Mouse (Mus musculus) right cerebral cortex, postnatal 4 days (tissue): ENCODE data around the gene Zc3h12a.

Experiments
- DNase-seq: peaks from one replicate; pipeline ENCODE4 v3.0.0-alpha.2; 2022

Zc3h12a gene

DNA sequence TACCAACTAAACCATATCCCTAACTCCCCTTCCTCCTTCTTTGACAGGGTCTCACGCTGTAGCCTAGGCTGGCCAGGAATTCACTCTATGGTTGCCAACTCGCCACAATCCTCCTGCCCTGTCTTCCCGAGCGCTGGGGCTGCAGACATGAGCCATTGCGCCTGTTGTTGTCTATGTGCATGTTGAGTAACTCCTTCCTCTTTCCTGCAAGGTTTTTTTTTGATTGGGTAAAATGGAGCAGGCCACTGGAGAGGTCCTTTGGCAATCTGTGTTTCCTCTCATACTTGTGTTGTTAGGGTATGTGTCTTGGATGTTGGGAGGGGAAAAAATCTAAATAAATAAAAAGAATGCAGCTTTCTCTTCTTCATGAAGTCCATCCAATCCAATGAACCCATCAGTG is 16.6 kb upstream of the Zc3h12a start:
- no peak for DNase-seq

DNA sequence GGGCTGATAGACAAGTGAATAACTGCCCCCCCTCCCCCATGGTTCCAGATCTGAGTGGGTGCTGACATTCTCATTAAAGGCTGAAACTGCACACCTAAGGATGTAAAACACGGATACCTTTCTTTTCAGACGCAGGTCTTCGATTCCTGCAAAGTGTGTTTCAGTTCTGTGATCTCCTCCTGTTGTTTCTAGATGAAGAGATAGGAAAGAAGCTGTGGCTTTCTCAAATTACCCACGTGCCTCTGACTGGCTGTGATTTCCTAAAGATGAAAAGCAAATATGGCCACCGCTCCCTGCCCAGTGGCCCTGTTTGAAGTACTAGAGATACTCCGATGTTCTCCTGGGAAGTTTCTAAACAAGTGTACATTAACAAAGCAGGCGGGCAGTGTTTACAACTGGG is 10.7 kb upstream of the Zc3h12a start:
- DNase-seq: no peak

GRCm38 (mm10) chr4:125136303-125136888 is 8.8 kb upstream of the Zc3h12a start:
- DNase-seq: no peak

GRCm38 (mm10) chr4:125135076-125135855 is 7.6 kb upstream of the Zc3h12a start:
- DNase-seq: no peak

DNA sequence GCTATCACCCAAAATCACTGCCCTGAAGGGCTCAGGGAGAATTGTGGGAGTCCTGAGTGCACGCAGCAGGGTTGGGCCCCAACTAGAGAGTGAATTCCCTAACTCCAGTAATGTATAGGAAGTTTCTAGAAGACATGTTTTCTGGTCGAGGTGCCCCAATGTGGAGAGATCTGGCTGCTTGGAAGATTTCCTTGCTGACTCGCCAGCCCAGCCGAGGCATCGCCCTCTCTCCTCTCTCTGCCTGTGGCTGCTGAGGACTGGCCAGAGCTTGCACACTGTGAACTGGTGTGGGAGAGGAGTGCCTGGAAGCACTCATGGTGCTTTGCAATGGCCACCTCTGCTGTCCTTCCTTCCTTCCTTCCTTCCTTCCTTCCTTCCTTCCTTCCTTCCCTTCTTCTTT is 7.0 kb upstream of the Zc3h12a start:
- no peak for DNase-seq

DNA sequence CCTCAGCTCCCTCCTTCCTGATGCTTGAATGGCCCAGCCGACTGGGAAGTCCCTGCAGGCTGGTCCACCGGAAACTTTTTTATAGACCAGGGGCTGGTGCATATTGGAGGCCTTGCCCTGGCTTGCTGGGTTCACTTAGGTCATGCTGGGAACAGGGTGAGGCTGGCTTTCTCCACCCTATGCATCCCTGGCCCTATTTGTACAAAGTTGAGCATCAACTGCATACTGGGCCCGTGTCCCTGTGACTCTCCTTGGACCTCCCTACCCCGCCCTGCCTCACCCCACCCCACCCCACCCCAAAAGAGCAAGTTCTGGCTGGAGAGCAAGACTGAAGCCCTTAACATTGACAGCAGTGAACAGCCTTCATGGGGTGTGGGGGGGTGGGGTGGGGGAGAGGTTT is 6.6 kb upstream of the Zc3h12a start:
- no peak for DNase-seq

DNA sequence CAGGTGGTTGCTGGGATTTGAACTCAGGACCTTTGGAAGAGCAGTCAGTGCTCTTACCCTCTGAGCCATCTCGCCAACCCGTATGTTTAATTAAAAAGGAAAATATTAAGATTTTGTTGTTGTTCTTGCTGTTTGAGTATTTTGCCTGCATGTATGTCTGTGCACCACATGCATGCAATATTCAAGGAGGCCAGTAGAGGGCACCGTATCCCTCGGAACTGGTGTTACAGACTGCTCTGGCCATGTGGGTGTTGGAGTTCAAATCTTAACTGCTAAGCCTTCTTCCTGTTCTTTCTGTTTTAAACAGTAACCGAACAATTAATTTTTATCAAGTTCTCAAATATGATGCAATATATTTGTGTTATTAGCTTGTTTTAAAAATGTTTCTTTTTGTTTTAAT is 4.8 kb upstream of the Zc3h12a start:
- DNase-seq: peak; percentile 82

- DNase-seq: no peak
These were observed 3.9 kb upstream of the Zc3h12a start for GRCm38 (mm10) chr4:125131493-125131892.

- no peak for DNase-seq
These were observed 879 bp downstream of the Zc3h12a start for GRCm38 (mm10) chr4:125126761-125127160.

GRCm38 (mm10) chr4:125126186-125126585 is 1.5 kb downstream of the Zc3h12a start:
- no peak for DNase-seq

- DNase-seq: no peak
These were observed 2.2 kb downstream of the Zc3h12a start for GRCm38 (mm10) chr4:125125361-125125921.

GRCm38 (mm10) chr4:125124424-125125209 is 3.0 kb downstream of the Zc3h12a start:
- DNase-seq: no peak

DNA sequence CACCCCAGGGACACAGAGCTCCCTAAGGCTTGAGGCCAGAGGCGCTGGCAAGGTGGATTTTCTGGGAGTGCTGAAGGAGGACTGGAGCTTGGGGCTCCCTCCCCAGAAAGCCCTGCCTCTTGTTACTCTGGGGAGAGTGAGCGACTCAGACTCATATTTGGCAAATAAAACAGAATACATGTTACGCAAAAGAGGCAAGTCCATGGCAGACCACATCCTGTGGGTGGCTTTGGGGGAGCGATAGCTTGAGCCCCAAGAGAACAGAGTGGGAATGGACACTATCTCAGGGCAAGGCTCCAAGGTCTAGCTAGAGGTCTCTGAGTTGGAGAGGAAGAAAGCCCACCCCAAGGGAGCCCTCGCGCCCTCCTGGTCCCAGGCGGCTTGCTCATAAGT is 4.4 kb downstream of the Zc3h12a start:
- no peak for DNase-seq

- DNase-seq: no peak
These were observed 5.0 kb downstream of the Zc3h12a start for GRCm38 (mm10) chr4:125122431-125123278.

DNA sequence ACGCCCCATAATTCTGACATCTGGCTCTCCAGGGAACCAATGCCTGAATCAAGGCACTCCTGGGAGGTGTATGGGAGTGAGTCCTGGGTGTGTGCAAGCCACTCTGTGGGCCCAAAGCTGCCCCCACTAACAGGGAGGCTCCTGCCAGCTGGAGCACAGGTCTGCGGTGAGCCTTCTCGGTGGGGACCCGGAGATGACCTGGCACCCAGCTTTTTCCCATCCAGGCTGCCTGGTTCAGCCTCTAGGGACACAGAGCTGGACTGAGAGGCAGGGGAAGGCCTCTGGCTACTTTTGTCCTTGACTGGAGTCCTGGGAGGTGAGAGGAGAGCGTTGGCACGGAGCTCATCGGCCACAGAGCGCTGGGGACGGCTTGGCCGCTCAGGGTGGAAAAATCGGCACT is 7.9 kb downstream of the Zc3h12a start:
- no peak for DNase-seq

GRCm38 (mm10) chr4:125119070-125119469 is 8.6 kb downstream of the Zc3h12a start:
- DNase-seq: no peak

DNA sequence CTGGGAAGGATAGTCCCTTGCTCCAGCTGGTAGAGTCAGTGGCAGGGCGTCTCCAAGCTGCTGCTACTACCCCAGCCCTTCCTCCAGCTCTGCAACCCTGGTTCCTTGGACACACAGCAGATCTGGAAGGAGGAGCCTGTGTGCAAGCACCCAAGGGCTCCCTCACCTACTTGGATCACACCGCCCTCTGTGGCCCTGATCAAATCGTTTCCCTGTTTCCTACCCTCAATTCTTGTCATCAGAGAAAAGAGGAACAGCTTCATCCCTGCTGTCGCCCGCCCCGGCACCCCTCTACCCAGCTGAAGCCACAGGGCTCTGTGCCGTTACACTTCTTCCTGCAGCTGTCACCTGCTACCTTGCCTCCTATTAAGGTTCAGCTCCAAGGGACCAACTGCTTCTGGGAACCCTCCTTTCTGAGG is 9.7 kb downstream of the Zc3h12a start:
- no peak for DNase-seq

DNA sequence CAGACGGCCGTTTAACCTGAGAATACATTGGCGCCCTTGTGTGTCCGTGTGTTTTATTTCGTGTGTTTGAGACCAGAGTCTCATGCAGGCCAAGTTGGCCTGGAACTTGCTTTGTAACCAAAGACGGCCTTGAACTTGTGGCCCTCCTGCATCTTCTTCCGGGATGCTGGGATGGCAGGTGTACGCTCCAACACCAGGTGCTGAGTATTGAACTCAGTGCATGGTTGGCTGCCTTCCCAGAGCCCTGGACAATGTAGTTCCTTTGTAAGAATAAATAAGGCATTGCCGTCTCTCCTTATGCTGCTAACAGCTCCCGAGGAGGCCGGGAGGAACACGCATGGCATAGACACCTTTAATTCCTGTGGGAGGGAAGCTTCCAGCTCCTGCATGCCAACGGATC is 10.7 kb downstream of the Zc3h12a start:
- no peak for DNase-seq

DNA sequence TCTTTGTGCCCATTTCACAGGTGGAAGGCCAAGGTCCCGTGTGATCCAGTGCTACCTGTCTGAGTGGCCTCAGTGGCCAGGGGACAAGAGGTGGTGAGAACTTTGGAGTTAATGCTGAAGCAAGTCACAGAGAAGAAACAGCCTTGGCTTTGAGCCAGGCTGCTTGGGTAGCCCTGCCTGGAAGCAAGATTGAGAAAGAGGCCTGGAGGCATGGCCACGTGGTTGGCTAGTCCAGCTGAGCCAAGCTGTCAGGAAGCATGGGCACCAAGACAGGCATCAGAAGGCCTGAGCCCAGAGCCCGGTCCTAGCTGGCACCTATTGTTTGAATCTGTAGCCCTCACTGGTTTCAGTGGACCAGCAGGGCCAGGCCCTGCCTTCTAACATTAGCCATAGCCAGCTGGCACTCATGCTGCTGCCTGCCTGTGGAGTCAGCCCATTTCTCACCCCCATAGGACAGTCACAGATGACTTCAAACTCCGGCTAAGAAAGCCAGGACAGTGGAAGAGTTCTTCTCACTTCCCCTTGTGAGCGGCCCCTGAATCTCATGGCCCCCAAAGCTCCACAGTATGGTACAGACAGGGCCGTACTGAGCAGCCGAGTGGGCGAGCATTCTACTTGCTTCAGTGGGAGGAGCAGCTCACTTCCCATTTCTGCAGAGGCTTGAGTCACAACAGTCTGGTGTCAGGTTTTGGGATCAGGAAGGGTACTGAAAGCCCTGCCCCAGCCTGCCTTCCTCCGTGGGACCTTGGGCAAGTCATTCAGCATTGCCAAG is 11.4 kb downstream of the Zc3h12a start:
- peak; percentile 50 for DNase-seq

DNA sequence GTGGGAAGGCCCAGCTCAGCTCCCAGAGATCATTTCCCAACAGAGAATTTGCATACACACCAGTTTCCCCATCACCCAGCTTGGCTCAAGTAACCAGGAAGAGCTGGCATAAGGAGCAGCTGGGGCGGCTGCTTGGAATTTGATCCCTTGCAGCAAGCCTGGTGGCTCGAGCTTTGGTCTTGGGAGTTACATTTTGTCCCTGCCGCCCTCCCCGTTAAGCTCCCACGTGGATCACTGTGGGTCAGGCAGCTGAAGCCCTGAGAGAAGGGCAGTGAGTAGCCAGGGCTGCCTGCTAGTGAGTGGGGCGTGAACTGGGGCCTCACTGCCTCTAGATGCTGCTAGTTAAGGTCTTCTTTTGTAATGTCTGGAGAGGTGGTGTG is 11.9 kb downstream of the Zc3h12a start:
- no peak for DNase-seq

- DNase-seq: no peak
These were observed 12.6 kb downstream of the Zc3h12a start for GRCm38 (mm10) chr4:125115081-125115480.

- DNase-seq: peak; percentile 93
These were observed 13.0 kb downstream of the Zc3h12a start for GRCm38 (mm10) chr4:125114638-125115037.
